Mouse (Mus musculus) small intestine, adult 2 months (tissue): ENCODE measurements around the gene Tbx4. TPM values are rescaled to one million over a fixed set of nuclear protein-coding genes. Genes with fewer than 3 reads are reported as not detected.

Source experiments
- H3K27ac ChIP-seq: fragments of 200-500 bp; 2 replicates; pipeline ENCODE4 v1.5.1; 2012; ENCODE audit warnings: low read depth, low read length, control low read depth, inconsistent platforms; ENCODE audit not compliant: insufficient read depth
- H3K27me3 ChIP-seq: fragments of 200-500 bp; 2 replicates; pipeline ENCODE4 v1.6.1; 2012; ENCODE audit warnings: mild to moderate bottlenecking, moderate library complexity, low read length, inconsistent platforms; ENCODE audit not compliant: control insufficient read depth, insufficient read depth
- H3K36me3 ChIP-seq: fragments of 200-500 bp; 2 replicates; pipeline ENCODE4 v1.6.1; 2012; ENCODE audit warnings: mild to moderate bottlenecking, low read length, control low read depth, inconsistent platforms; ENCODE audit not compliant: control insufficient read depth, insufficient read depth
- H3K4me1 ChIP-seq: fragments of 200-500 bp; 2 replicates; pipeline ENCODE4 v1.6.1; 2012; ENCODE audit warnings: low read length, inconsistent platforms, mixed read lengths; ENCODE audit not compliant: control insufficient read depth, insufficient read depth, insufficient read length
- H3K4me3 ChIP-seq: fragments of 200-500 bp; 2 replicates; pipeline ENCODE4 v1.5.1; 2012; ENCODE audit warnings: low read depth, mild to moderate bottlenecking, control low read depth, inconsistent platforms, low read length, moderate library complexity
- CTCF ChIP-seq: fragments of 200-500 bp; IDR thresholded peaks from 2 replicates; pipeline ENCODE4 v1.5.1; 2012; ENCODE audit warnings: low read depth, mild to moderate bottlenecking, control low read depth, inconsistent platforms, low read length, moderate library complexity, mixed read lengths; ENCODE audit not compliant: insufficient replicate concordance, insufficient read length; ENCODE audit errors: extremely low read depth
- POLR2A ChIP-seq: fragments of 200-500 bp; IDR thresholded peaks from 2 replicates; pipeline ENCODE4 v1.6.1; 2012; ENCODE audit warnings: low read depth, mild to moderate bottlenecking, control low read depth, inconsistent platforms, low read length, moderate library complexity
- WGBS: fragments of 180-500 bp; shearing (Covaris S2); methylation state at CpG from one replicate; pipeline ENCODE4 v1.1.7; 2018; 5-methylcytosine and 5-hydroxymethylcytosine counted together
- polyA plus RNA-seq: library from polyadenylated mRNA; depleted of rRNA; stranded (reverse); fragments of >200 nt; gene quantifications from 2 replicates; pipeline ENCODE4 v1.2.3, GENCODE M21; 2012; rRNA removed

The Tbx4 gene
- polyA plus RNA-seq, 1 experiment, result 0.34 TPM

DNA sequence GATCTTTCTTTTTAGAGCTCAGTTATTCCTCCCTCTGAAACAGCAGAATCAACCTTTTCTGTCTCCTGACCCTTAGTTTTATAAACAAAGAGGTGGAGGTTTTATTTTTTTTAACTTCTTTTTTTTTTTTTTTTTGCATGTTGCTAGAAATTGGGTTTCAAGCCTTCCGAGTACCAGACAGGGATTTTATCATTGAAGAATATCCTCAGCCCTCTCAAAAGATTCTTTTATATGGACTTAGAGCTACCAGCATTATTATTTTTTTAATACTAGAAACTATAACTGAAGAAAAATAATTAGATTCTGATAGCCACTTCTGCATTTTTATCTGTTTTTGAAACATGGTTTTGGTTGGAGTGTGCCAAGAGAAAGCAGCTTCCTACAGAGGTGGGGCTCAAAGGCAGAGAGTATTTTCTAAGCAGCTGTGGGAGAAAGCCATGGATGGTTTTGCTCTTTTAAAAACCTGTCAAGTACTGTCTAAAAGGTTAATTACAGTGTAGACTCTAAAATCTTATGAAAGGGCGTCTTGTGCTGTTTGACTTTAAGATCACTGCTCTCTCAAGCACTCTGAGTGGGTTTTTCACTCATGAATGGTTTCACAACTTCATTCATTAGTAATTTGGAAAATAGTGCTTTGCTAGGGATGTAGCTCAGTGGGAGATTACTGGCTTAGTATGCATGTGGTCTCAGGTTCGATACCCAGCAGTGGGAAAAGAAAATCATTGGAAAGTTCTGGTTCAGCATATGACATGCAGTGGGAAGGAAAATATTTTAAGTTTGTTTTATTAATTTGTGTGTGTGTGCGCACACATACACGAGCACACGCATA, 70.9 kb downstream of the Tbx4 start:
- H3K27ac ChIP-seq, result no peak overlapping the region
- H3K27me3 ChIP-seq, result 0 out of 2 replicates have a peak, but pooled peaks cover 3% of the 10 kb centered on the region
- H3K4me3 ChIP-seq, result no peak overlapping the region
- 84% methylated on average over 6 of the region's 6 CpGs for WGBS
- H3K36me3 ChIP-seq, result no peaks in the 10 kb centered on the region
- H3K4me1 ChIP-seq, result no peaks in the 10 kb centered on the region
- TF ChIP-seq POLR2A (no peak), CTCF (no peak)

DNA sequence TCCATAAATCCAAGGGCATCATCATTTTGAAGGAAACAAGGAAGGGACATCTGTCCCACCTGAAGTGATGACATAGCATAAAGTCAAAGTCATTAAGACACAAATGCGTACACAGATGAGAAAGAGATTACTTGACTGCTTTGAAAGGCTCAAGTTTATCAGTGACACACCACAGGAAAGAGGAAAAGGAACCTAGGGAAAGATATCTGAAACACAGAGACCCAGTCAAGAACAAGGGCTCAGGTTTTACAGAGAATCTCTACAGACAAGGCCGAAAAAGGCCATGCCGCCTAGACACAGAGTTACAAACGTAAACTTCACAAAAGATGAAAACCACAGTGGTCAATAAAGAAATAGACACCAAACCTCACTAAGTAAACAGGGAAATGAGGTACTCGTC, 73.6 kb downstream of the Tbx4 start:
- no peaks in the 10 kb centered on the region for H3K36me3 ChIP-seq
- no peak overlapping the region for H3K27ac ChIP-seq
- H3K4me1 ChIP-seq, result no peaks in the 10 kb centered on the region
- no peak overlapping the region for H3K4me3 ChIP-seq
- 0 out of 2 replicates have a peak, but pooled peaks cover 3% of the 10 kb centered on the region for H3K27me3 ChIP-seq
- WGBS, result 75% methylated on average over 5 of the region's 5 CpGs
- no peak for TF ChIP-seq CTCF
- TF ChIP-seq POLR2A, result no peak

DNA sequence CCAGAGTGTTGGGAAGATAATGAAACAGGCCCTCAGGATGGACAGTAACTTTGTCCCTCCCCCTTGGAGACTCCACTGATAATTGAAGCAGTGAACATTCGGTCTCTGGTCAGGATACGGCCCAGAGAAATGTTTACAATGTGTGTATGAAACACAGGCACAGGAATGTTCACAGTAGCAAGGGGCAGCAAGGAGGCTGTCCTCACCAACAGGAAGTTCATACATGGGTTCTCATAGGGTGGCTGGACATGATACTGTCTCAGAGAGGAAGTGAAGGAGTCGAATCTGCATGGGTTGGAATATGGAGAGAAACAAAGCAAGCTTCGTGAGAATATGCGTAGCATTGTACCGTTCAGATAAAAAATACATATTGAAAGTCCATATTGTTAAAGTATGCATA, 74.1 kb downstream of the Tbx4 start:
- Histone ChIP-seq H3K4me3 (no peak overlapping the region), H3K27me3 (0 out of 2 replicates have a peak, but pooled peaks cover 3% of the 10 kb centered on the region), H3K36me3 (no peaks in the 10 kb centered on the region), H3K27ac (no peak overlapping the region), H3K4me1 (no peaks in the 10 kb centered on the region)
- WGBS, result 67% methylated on average over 6 of the region's 6 CpGs
- no peak for TF ChIP-seq POLR2A
- TF ChIP-seq CTCF, result no peak

GRCm38 (mm10) chr11:85961498-85961897, 75.3 kb downstream of the Tbx4 start:
- H3K4me3 ChIP-seq, result no peak overlapping the region
- TF ChIP-seq POLR2A, result no peak
- TF ChIP-seq CTCF, result no peak
- H3K27ac ChIP-seq, result no peak overlapping the region
- H3K36me3 ChIP-seq, result no peaks in the 10 kb centered on the region
- H3K27me3 ChIP-seq, result 0 out of 2 replicates have a peak, but pooled peaks cover 3% of the 10 kb centered on the region
- H3K4me1 ChIP-seq, result no peaks in the 10 kb centered on the region
- 57% methylated on average over 9 of the region's 9 CpGs for WGBS

Other genes with a start within 250 kb of the Tbx4 start
- gene Tbx2, start 53.9 kb upstream of the Tbx4 start, polyA plus RNA-seq, result 10.2 and 19.7 TPM in 2 replicates
- not detected in 2 replicates for gene Gm11444, start 36.1 kb upstream of the Tbx4 start, polyA plus RNA-seq